Mouse (Mus musculus): ENCODE data around the gene F3.

GRCm38 (mm10) chr3:121719701-121720100 lies 3.6 kb upstream of the F3 start:
- no peak for TF ChIP-seq POLR2A (IDR thresholded peaks at IDR 0.05; ENCODE audit: borderline replicate concordance, extremely low read depth, insufficient read depth, insufficient read length, poor library complexity, severe bottlenecking)
- no peak for TF ChIP-seq CTCF (IDR thresholded peaks at IDR 0.05; ENCODE audit: borderline replicate concordance, extremely low read depth, insufficient read depth, insufficient read length)

All from brain, embryonic 14.5 days (tissue).